Mouse (Mus musculus): ENCODE measurements around the gene L3mbtl3.

Gene L3mbtl3

DNA sequence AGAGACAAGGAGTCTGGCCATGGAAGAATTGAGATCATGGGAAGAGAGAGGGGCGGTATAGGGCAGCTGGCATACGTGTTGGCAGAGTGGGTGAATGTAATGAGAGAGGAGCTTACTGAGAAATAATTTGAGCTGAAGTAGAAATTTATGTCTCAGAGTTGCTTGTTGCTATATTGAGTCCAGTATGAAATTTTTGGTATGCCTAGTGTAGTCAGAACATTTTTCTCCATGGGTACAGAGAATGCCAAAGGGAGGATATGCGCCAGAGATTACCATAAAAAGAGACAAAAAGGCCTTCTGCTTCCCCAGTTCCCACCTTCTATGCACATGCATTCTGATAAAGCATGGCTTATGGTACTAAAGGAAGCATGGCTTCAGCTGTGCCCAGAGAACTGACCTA is 132.6 kb downstream of the L3mbtl3 start:
- DNase-seq (ENCODE audit: low spot score in 2 of 2): no peak

DNA sequence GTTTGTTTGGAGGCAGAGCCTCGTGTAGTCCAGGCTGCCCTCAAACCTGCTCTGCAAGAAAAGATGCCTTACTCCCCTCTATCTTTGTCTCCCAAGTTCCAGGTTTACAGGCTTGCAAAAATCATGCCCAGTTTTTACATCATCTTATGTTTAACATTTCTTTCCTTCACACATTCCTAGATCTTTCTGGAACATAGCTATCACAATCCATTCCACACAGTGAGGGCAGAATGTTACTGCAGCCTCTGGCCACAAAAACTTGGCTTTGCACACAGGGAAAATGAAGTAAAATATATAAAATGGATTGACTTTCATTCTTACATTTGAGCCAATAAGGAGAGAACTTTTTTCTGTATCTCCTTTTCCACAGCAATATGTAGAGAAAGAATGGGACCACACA is 136.7 kb downstream of the L3mbtl3 start:
- no peak for DNase-seq (ENCODE audit: low spot score in 2 of 2)

- no peak for DNase-seq (ENCODE audit: low spot score in 2 of 2)
Measured at GRCm38 (mm10) chr10:26238559-26238958, 137.2 kb downstream of the L3mbtl3 start.

DNA sequence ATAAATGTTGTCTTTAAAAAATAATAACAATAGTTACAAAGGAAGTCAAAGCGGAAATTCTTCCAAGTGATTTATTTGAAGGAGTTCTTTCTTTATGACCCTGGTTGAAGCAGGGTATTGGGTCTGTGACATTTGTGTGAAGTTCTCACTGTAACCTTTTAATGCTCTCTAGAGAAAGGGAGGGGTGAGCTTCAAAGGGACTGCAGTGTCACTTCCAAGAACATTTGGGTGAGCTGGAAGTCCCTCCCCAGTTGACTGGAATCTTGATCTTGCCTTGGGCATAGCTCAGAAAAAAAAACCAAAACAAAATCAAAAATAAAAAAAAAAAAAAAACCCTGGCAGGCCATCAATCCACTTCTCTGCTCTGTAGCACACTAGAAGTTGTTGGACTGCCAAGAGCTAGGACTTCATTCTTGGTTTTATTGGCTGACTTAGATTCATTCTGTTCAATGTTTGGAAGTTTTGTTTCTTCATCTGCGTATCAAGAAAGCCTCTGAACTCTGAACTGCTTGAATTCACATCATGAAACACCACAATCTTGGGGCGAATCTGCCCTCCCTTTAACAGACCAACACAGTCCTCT is 143.6 kb downstream of the L3mbtl3 start:
- DNase-seq (ENCODE audit: low spot score in 2 of 2): no peak

DNA sequence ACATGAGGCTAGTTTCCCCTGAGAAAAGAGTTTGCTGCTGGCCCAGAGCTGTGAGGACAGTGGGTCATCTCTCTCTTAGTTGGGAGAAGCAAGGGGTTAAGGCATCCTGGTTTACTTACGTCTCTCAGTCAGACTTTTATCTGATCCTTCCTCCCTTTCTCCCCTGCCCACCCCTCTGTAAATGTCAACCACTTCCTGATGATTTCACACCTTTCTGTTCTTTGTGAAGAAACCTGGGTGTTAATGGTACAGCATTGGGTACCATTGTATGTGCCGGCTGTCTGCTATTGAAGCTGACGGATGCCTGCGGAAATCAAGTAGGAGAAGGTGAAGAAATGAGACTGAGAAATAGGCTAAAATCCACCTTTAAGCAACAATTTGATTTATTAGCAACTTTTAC is 146.3 kb downstream of the L3mbtl3 start, which contains the start of gene Samd3:
Gene Samd3, plus strand, starts transcription at position 220 of the 400 bp plus-strand sequence.
- no peak for DNase-seq (ENCODE audit: low spot score in 2 of 2)

DNA sequence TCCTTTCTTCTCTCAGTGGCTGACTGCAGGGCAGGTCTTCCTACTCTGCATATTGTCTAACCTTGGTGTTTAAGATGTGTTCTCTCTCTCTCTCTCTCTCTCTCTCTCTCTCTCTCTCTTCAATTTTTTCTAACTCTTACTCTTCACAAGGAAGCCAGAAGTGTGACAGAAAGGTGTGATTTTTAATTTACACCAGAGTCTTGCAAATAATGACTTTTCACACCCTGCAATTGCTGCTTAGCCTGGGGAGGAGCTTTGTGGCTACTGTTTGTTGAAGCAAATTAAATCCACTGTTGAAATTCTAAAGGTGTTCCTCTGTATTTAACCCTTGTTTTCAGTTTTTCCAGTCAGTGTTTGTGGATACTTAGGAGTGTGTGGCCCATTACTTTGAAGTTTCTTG is 147.6 kb downstream of the L3mbtl3 start:
- no peak for DNase-seq (ENCODE audit: low spot score in 2 of 2)

- no peak for DNase-seq (ENCODE audit: low spot score in 2 of 2)
Measured at GRCm38 (mm10) chr10:26226734-26227133, 149.0 kb downstream of the L3mbtl3 start.

- no peak for DNase-seq (ENCODE audit: low spot score in 2 of 2)
Measured at GRCm38 (mm10) chr10:26226241-26226640, 149.5 kb downstream of the L3mbtl3 start.

Data from frontal cortex, postnatal 10 days (tissue).